Mouse (Mus musculus) urinary bladder, postnatal 14 days (tissue): ENCODE data around the gene Zfp428.
A peak's percentile ranks its signal among the peaks of the same experiment; 100 is the strongest.
"Not testable (repeated sequence)": the region's sequence is repeated elsewhere in the genome, so short reads cannot be mapped to it uniquely, and the experiment has no call there.

Source experiments
- DNase-seq: peaks from one replicate; pipeline ENCODE4 v3.0.0; 2021; ENCODE audit warnings: low spot score

Gene Zfp428

GRCm38 (mm10) chr7:24480986-24481473, 25.8 kb upstream of the Zfp428 start:
- no peak for DNase-seq

GRCm38 (mm10) chr7:24481474-24482207, 25.2 kb upstream of the Zfp428 start, which contains the start of gene Cadm4:
Gene Cadm4, plus strand, starts transcription at chr7:24482023.
- DNase-seq = peak; percentile 83

- DNase-seq = no peak
Observed at GRCm38 (mm10) chr7:24482208-24483020, 24.4 kb upstream of the Zfp428 start.

GRCm38 (mm10) chr7:24483291-24483690, 23.5 kb upstream of the Zfp428 start:
- not testable (repeated sequence) for DNase-seq

- no peak for DNase-seq
Observed at GRCm38 (mm10) chr7:24485481-24485880, 21.3 kb upstream of the Zfp428 start.

GRCm38 (mm10) chr7:24486654-24487130, 20.1 kb upstream of the Zfp428 start:
- no peak for DNase-seq

GRCm38 (mm10) chr7:24487403-24487802, 19.4 kb upstream of the Zfp428 start:
- DNase-seq = no peak

- DNase-seq = no peak
Observed at GRCm38 (mm10) chr7:24488303-24488702, 18.5 kb upstream of the Zfp428 start.

- no peak for DNase-seq
Observed at GRCm38 (mm10) chr7:24499856-24500577, 6.8 kb upstream of the Zfp428 start.

GRCm38 (mm10) chr7:24500929-24501328, 5.9 kb upstream of the Zfp428 start:
- no peak for DNase-seq

GRCm38 (mm10) chr7:24501492-24501891, 5.3 kb upstream of the Zfp428 start:
- peak; percentile 37 for DNase-seq

GRCm38 (mm10) chr7:24504004-24504403, 2.8 kb upstream of the Zfp428 start:
- DNase-seq = no peak

- no peak for DNase-seq
Observed at GRCm38 (mm10) chr7:24504868-24505267, 1.9 kb upstream of the Zfp428 start.

- no peak for DNase-seq
Observed at GRCm38 (mm10) chr7:24505447-24506064, 1.2 kb upstream of the Zfp428 start.

- DNase-seq = no peak
Observed at GRCm38 (mm10) chr7:24506065-24506459, 744 bp upstream of the Zfp428 start.

- DNase-seq = peak; percentile 40
Observed at GRCm38 (mm10) chr7:24506476-24506837, 349 bp upstream of the Zfp428 start.

- no peak for DNase-seq
Observed at GRCm38 (mm10) chr7:24507726-24508114, 914 bp downstream of the Zfp428 start.

- DNase-seq = no peak
Observed at GRCm38 (mm10) chr7:24512355-24512754, 5.5 kb downstream of the Zfp428 start, which contains the start of gene AC161166.1. Gene AC161166.1, minus strand, starts transcription at chr7:24512455.

- not testable (repeated sequence) for DNase-seq
Observed at GRCm38 (mm10) chr7:24516319-24516718, 9.5 kb downstream of the Zfp428 start.

GRCm38 (mm10) chr7:24517077-24517476, 10.3 kb downstream of the Zfp428 start:
- DNase-seq = no peak

- DNase-seq = no peak
Observed at GRCm38 (mm10) chr7:24517654-24518053, 10.8 kb downstream of the Zfp428 start.

GRCm38 (mm10) chr7:24519130-24519529, 12.3 kb downstream of the Zfp428 start:
- DNase-seq = no peak
